Mouse (Mus musculus) kidney, adult 10 weeks (tissue): ENCODE results near the gene Tfap2b. TPM values are rescaled to one million over a fixed set of nuclear protein-coding genes. Genes with fewer than 3 reads are reported as not detected.

Experiments
- polyA plus RNA-seq: library from polyadenylated mRNA; stranded (reverse); fragments of 350-450 nt; fragmentation: Illumina TruSeq; extraction: RNeasy Lipid Tissue Mini Kit (QIAGEN cat#74804); gene quantifications from one replicate; pipeline ENCODE4 v1.2.3, GENCODE M21; 2014; ENCODE audit warnings: low read depth, low replicate concordance

Gene Tfap2b
- polyA plus RNA-seq = 45.1 TPM

DNA sequence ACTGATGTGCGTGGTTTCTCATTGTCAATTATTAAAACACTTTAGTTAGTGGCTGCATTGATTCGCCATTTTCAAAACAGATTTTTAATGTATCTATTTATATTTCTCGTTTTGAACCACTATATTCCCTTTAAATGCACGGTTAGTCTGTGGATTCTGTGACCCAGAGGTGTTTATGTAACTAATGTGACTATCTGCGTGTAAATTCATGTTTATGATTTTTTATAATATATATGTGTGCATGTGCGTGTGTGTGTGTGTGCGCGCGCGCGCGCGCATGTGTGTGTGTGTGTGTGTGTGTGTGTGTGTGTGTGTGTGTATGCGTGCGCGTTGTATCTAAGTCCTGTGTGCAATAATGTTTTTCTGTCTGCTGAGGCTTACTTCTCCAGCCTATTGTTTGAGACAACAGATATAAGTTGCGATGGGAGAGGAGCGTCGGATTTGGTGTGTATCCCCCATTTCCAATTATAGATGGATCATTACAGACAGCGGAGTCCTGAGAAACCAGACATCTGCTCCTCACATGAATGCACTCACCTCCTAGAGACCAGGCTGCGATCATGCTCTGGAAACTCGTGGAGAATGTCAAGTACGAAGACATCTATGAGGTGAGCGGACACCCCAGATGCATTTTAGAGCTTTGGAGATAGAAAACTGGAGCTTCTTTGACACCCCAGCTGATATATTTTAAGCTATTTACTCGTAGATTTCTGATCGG, at the start of gene Tfap2b:
Tfap2b (plus strand) TSS at position 274 of the 718 bp plus-strand sequence.

Other genes with a start within 250 kb of the Tfap2b start
- not detected for gene Tfap2d, start 105.9 kb upstream of the Tfap2b start, polyA plus RNA-seq